Mouse (Mus musculus): Measurements from ENCODE around the gene Erbb2. TPM values are rescaled to one million over a fixed set of nuclear protein-coding genes. Genes with fewer than 3 reads are reported as not detected.

The Erbb2 gene
- polyA plus RNA-seq, 2 experiments: 51.1 to 73.6 TPM

- Histone ChIP-seq H3K36me3 (ENCODE audit: control insufficient read depth, insufficient read depth, low read length) (no peaks in the 10 kb centered on the region), H3K4me2 (replicated peaks; ENCODE audit: low read depth, low read length, severe bottlenecking) (no peak overlapping the region), H3K9me3 (ENCODE audit: control insufficient read depth, low read length) (no peaks in the 10 kb centered on the region), H3K27ac (replicated peaks; ENCODE audit: low read depth, low read length) (no peak overlapping the region), H3K4me1 (ENCODE audit: control insufficient read depth, insufficient read depth, low read length) (no peaks in the 10 kb centered on the region), H3K4me3 (replicated peaks; ENCODE audit: low read length) (no peak overlapping the region), H3K9ac (ENCODE audit: low read depth, low read length, severe bottlenecking) (no peak overlapping the region), H3K27me3 (ENCODE audit: control insufficient read depth, insufficient read depth, low read length) (no peaks in the 10 kb centered on the region)
- TF ChIP-seq POLR2A (IDR thresholded peaks at IDR 0.05; ENCODE audit: borderline replicate concordance, extremely low read depth, insufficient read depth, insufficient read length): no peak
- no peak for DNase-seq (ENCODE audit: low spot score)
- WGBS: 74% methylated on average over 4 of the region's 4 CpGs
- no peak for ATAC-seq (ENCODE audit: low FRiP score, low read depth)
These were observed 64.2 kb downstream of the Erbb2 start for GRCm38 (mm10) chr11:98476434-98476807.

- Histone ChIP-seq H3K4me3 (replicated peaks; ENCODE audit: low read length) (no peak overlapping the region), H3K27ac (replicated peaks; ENCODE audit: low read depth, low read length) (no peak overlapping the region), H3K4me2 (replicated peaks; ENCODE audit: low read depth, low read length, severe bottlenecking) (no peak overlapping the region), H3K9me3 (ENCODE audit: control insufficient read depth, low read length) (no peaks in the 10 kb centered on the region), H3K27me3 (ENCODE audit: control insufficient read depth, insufficient read depth, low read length) (no peaks in the 10 kb centered on the region), H3K4me1 (ENCODE audit: control insufficient read depth, insufficient read depth, low read length) (no peaks in the 10 kb centered on the region), H3K9ac (ENCODE audit: low read depth, low read length, severe bottlenecking) (no peak overlapping the region), H3K36me3 (ENCODE audit: control insufficient read depth, insufficient read depth, low read length) (no peaks in the 10 kb centered on the region)
- WGBS: 69% methylated on average over 14 of the region's 14 CpGs
- no peak for DNase-seq (ENCODE audit: low spot score)
- no peak for ATAC-seq (ENCODE audit: low FRiP score, low read depth)
- TF ChIP-seq POLR2A (IDR thresholded peaks at IDR 0.05; ENCODE audit: borderline replicate concordance, extremely low read depth, insufficient read depth, insufficient read length): no peak
These were observed 64.9 kb downstream of the Erbb2 start for GRCm38 (mm10) chr11:98477011-98477701.

- H3K4me2 ChIP-seq (replicated peaks; ENCODE audit: low read depth, low read length, severe bottlenecking): no peak overlapping the region
- DNase-seq (ENCODE audit: low spot score) (no peak), ATAC-seq (ENCODE audit: low FRiP score, low read depth) (no peak)
- no peaks in the 10 kb centered on the region for H3K27me3 ChIP-seq (ENCODE audit: control insufficient read depth, insufficient read depth, low read length)
- WGBS: 56% methylated on average over 13 of the region's 13 CpGs
- H3K9ac ChIP-seq (ENCODE audit: low read depth, low read length, severe bottlenecking): no peak overlapping the region
- no peak overlapping the region for H3K4me3 ChIP-seq (replicated peaks; ENCODE audit: low read length)
- H3K36me3 ChIP-seq (ENCODE audit: control insufficient read depth, insufficient read depth, low read length): no peaks in the 10 kb centered on the region
- H3K4me1 ChIP-seq (ENCODE audit: control insufficient read depth, insufficient read depth, low read length): no peaks in the 10 kb centered on the region
- no peak for TF ChIP-seq POLR2A (IDR thresholded peaks at IDR 0.05; ENCODE audit: borderline replicate concordance, extremely low read depth, insufficient read depth, insufficient read length)
- H3K9me3 ChIP-seq (ENCODE audit: control insufficient read depth, low read length): no peaks in the 10 kb centered on the region
- H3K27ac ChIP-seq (replicated peaks; ENCODE audit: low read depth, low read length): no peak overlapping the region
These were observed 67.0 kb downstream of the Erbb2 start for GRCm38 (mm10) chr11:98479026-98479939.

GRCm38 (mm10) chr11:98479940-98480497 is 67.7 kb downstream of the Erbb2 start:
- TF ChIP-seq POLR2A (IDR thresholded peaks at IDR 0.05; ENCODE audit: borderline replicate concordance, extremely low read depth, insufficient read depth, insufficient read length): no peak
- ATAC-seq (ENCODE audit: low FRiP score, low read depth) (no peak), DNase-seq (ENCODE audit: low spot score) (no peak)
- no peaks in the 10 kb centered on the region for H3K36me3 ChIP-seq (ENCODE audit: control insufficient read depth, insufficient read depth, low read length)
- no peak overlapping the region for H3K4me3 ChIP-seq (replicated peaks; ENCODE audit: low read length)
- H3K27ac ChIP-seq (replicated peaks; ENCODE audit: low read depth, low read length): no peak overlapping the region
- no peaks in the 10 kb centered on the region for H3K27me3 ChIP-seq (ENCODE audit: control insufficient read depth, insufficient read depth, low read length)
- 86% methylated on average over 12 of the region's 12 CpGs for WGBS
- no peak overlapping the region for H3K4me2 ChIP-seq (replicated peaks; ENCODE audit: low read depth, low read length, severe bottlenecking)
- no peak overlapping the region for H3K9ac ChIP-seq (ENCODE audit: low read depth, low read length, severe bottlenecking)
- no peaks in the 10 kb centered on the region for H3K4me1 ChIP-seq (ENCODE audit: control insufficient read depth, insufficient read depth, low read length)
- no peaks in the 10 kb centered on the region for H3K9me3 ChIP-seq (ENCODE audit: control insufficient read depth, low read length)

- no peak for TF ChIP-seq POLR2A (IDR thresholded peaks at IDR 0.05; ENCODE audit: borderline replicate concordance, extremely low read depth, insufficient read depth, insufficient read length)
- no peak for ATAC-seq (ENCODE audit: low FRiP score, low read depth)
- H3K36me3 ChIP-seq (ENCODE audit: control insufficient read depth, insufficient read depth, low read length): no peaks in the 10 kb centered on the region
- H3K4me3 ChIP-seq (replicated peaks; ENCODE audit: low read length): no peak overlapping the region
- H3K4me2 ChIP-seq (replicated peaks; ENCODE audit: low read depth, low read length, severe bottlenecking): no peak overlapping the region
- no peak overlapping the region for H3K9ac ChIP-seq (ENCODE audit: low read depth, low read length, severe bottlenecking)
- no peaks in the 10 kb centered on the region for H3K9me3 ChIP-seq (ENCODE audit: control insufficient read depth, low read length)
- no peak for DNase-seq (ENCODE audit: low spot score)
- no peak overlapping the region for H3K27ac ChIP-seq (replicated peaks; ENCODE audit: low read depth, low read length)
- H3K4me1 ChIP-seq (ENCODE audit: control insufficient read depth, insufficient read depth, low read length): no peaks in the 10 kb centered on the region
- WGBS: 56% methylated on average over 6 of the region's 6 CpGs
- H3K27me3 ChIP-seq (ENCODE audit: control insufficient read depth, insufficient read depth, low read length): no peaks in the 10 kb centered on the region
These were observed 69.0 kb downstream of the Erbb2 start for GRCm38 (mm10) chr11:98481231-98481630.
